Mouse (Mus musculus) embryo, embryonic 11 days (tissue): Measurements from ENCODE around the gene Wdr62.
A peak's percentile ranks its signal among the peaks of the same experiment; 100 is the strongest.

Experiments used
- DNase-seq: peaks from one replicate; pipeline ENCODE4 v3.0.0-alpha.2; 2015

The Wdr62 gene

GRCm38 (mm10) chr7:30279951-30280669 lies at the start of gene Wdr62, which contains the start of gene Thap8:
TSS of gene Wdr62 (minus strand) at chr7:30280419.
TSS of gene Thap8 (plus strand) at chr7:30280094.
- peak; percentile 96 for DNase-seq

- DNase-seq: no peak
Measured at GRCm38 (mm10) chr7:30328379-30328778, 48.2 kb upstream of the Wdr62 start.

- no peak for DNase-seq
Measured at GRCm38 (mm10) chr7:30327140-30327539, 46.9 kb upstream of the Wdr62 start.

GRCm38 (mm10) chr7:30326427-30326826 lies 46.2 kb upstream of the Wdr62 start:
- no peak for DNase-seq

DNA sequence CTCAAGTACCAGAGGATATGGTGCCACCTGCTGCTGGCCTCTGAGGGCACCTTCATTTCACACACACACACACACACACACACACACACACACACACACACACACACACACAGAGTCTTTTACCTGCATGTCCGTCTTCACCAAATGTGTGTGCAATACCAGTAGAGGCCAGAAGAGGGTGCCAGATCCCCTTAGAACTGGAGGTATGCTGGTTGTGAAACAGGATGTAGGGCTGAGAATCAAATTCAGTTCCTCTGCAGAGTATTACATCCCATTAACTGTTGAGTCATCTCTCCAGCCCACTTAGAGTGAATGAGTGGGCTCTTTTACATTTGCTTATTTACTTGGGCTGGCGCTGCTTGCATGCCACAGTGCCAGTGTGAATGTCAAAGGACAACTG lies 45.1 kb upstream of the Wdr62 start:
- peak; percentile 37 for DNase-seq

GRCm38 (mm10) chr7:30324300-30324944 lies 44.2 kb upstream of the Wdr62 start:
- no peak for DNase-seq

GRCm38 (mm10) chr7:30323795-30324194 lies 43.6 kb upstream of the Wdr62 start, which contains the start of gene Sdhaf1:
TSS of gene Sdhaf1 (minus strand) at chr7:30323895.
- DNase-seq: no peak

GRCm38 (mm10) chr7:30322865-30323264 lies 42.6 kb upstream of the Wdr62 start:
- no peak for DNase-seq

DNA sequence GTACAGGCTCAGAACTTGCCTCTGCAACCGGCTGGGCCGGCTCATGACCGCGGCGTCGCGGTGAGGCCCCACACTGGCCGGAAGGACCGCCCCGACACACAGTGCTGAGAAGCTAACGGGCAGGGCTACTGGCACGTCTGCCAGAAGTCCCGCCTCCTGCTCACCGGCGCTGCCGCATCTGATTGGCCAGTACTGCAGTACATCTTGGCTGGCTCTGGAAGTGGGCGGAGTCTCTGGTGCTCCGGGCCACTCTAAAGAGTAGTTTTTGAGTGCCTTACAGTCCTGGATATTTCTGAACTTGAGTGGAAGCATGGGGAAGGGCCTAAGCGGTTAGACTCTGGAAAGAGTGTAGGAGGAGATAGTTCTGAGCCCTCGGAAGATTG lies 42.1 kb upstream of the Wdr62 start:
- peak; percentile 98 for DNase-seq

DNA sequence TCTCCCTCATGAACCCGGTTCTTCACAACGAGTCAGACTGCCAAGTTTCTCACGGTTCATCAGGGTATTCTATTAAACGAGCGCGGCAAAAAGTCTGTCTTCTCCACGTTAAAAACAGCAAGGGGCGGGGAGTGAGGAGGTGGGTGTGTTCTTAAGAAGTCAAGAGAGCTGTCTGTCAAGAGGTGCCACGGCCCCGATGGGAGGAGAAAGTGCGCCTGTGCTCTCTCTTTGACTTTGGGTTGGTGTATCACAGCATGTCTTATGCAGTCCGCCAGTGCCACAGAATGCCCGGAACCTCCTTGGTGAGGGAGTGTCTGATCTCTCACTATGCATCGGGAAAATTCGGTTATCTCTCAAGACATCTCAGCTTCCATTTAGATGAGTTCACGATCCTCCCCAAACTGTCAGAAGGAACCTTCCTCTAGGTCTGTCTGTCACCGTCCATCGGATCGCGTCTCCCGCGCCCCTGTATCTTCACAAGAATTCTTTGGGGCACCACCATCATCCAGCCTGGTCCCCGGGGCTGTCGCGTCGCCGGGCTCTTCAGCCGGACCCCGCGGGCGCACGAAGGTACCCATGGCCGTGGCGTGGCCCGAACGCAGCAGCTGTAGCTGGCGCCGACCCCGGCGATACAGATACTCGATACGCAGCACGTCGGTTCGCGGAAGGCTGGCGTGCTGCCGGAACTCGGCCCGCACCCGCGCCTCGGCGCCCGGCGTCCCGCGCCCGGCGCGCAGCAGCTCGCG lies 41.5 kb upstream of the Wdr62 start, which contains the start of gene E130208F15Rik:
Gene E130208F15Rik (plus strand): TSS at position 202 of the 746 bp plus-strand sequence.
- DNase-seq: peak; percentile 75

DNA sequence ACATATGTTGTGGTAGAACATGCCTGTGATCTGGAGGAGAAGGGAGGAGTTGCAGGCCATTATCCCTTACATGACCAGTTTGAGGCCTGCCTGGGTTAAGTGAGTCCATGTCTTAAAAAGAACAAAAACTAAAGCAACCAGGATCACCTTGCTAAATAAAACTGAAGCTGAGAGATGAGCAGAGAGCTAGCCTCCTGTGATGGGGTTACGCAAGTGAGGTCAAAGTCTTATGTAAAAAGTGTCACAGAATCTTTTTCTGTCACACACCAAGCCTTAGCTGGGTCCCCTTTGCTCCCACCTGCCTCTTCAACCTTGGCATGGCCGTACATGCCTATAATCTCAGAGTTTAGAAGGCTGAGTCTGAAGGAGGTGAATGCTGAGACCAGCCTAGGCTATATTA lies 40.7 kb upstream of the Wdr62 start:
- DNase-seq: no peak

DNA sequence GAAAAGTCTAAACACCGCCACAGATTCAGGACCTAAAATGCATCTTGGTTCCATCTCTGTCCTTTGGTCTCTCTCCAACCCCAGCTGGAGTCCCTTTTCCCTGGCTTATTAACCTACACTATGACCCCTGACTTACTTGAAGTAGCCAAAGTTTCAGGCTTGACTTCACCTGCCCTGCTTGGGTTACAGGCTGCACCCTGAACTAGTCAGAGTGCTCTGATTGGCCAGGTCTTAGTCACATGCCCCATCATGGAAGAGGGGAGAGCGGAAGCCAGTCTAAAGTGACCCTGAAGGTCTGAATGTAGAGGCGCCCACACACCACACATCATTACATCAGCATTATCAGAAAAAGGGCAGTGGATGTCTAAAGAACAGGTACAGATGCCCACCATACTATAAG lies 37.9 kb upstream of the Wdr62 start:
- no peak for DNase-seq

- no peak for DNase-seq
Measured at GRCm38 (mm10) chr7:30315559-30316529, 35.6 kb upstream of the Wdr62 start.

DNA sequence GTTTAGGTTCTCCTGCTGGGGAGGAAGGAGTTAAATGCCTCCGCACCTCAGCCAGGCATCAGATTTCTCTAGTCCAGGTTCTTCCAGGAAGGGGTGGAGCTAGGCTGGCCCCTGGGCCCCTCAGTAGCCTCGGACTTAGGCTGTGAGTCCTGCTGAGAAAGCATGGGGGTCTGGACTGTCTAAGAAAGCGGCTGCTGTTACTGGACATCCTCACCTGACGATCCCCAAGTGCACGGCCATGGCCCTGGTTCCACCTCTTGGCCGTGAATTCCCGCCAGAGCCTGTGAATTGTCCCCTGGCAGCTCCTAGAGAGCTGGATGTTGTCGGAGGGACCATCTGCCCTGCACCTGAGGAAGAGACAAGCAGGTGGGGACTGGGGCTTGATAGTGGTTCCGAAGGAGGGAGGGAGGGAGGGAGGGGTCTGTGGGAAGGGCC lies 34.5 kb upstream of the Wdr62 start, which contains the start of gene Syne4:
Gene Syne4 (plus strand): TSS at position 87 of the 435 bp plus-strand sequence.
- peak; percentile 80 for DNase-seq

- no peak for DNase-seq
Measured at GRCm38 (mm10) chr7:30313666-30314320, 33.6 kb upstream of the Wdr62 start.

DNA sequence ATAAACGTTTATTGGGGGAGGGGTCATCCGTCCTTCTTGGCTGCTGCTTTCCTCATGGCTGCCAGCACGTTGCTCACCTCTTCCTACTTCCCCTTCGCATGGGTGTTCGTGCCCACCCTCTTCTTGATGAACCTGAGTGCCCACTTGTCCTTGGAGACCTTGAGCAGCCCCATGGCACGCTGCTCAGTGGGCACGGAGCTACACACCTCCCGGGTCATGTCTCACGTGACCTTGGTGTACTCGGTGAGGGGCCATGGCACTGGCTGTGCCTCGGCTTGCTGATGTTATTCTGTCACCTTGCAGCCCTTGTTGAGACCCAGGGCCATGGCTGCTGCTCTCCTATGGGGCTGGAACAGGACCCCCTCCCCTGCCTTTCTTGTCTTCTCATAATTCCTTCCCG lies 29.9 kb upstream of the Wdr62 start:
- no peak for DNase-seq

- no peak for DNase-seq
Measured at GRCm38 (mm10) chr7:30309395-30310129, 29.3 kb upstream of the Wdr62 start.

DNA sequence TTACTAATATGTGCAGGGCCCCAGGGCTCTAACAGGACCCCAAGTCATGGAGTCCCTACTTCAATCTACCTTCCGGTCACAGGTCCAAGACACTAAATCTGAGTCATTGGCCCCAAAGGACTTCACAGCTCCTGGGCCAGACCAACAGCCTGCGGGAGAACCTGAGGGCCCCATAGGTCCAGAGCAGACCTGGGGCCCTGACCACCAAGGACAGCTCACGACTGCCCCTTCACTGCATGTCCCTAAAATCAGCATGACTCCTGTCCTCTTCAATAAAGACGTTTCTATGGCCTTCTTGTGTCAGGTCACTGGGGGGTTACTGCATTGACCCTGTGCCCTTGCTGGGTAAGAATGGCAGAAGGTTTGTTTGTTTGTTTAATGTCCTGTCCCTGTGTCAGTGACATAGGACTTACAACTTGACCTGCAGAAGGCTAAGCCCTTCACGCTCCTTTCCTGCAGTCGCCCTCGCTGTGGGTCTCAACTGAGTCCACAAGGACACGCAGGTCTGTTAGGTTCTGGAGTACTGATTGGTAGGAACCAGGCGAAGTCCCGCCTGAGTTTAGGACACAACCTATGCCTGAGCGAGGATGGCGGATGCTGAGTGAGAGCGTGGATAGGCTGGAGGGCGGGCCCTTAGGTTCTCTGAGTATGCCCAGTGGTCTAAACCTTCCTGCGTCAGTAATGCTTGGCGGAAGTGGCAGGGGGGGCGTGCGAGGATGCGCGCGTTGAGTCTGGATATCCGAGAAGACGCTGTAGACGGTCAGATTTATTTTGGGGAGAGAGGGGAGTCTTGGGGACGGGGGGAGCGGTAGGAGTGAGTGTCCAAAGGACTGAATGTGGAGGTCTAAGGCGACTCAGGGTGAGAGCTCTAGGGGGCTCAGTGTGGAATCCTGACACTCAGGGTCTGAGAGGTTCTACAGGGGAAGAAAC lies 28.1 kb upstream of the Wdr62 start, which contains the start of gene Alkbh6:
Gene Alkbh6 (plus strand): TSS at position 642 of the 930 bp plus-strand sequence.
- peak; percentile 96 for DNase-seq

DNA sequence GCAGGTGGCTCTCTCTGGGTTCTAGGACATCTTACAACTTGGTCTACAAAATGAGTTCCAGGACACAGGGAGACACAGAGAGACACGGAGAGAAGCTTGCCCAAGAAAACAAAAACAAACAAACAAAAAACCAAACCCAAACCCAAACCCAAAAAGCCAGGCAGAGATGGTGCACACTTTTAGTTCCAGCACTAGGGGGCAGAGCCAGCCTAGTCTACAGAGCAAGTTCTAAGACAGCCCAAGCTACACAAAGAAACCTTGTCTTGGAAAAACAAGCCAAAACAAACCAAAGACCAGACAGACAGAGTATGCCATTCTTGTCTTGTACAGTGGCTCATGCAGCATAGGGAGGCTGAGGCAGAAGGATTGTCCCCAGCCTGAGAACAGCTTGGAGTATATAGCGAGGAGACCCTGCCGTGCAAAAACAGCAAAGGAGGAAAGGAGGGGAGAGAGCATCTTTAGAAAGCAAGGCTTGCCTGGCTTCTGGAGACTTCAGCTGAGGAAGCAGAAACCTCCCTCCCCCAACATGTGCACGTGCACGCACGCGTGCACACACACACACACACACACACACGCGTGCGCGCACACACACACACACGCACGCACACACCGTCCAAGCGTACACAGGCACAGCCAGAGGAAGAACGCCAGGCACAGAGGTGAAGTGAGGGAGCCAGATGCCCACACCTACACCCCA lies 26.0 kb upstream of the Wdr62 start:
- peak; percentile 23 for DNase-seq
